Mouse (Mus musculus): ENCODE data around the gene Acot4. TPM values are rescaled to one million over a fixed set of nuclear protein-coding genes. Genes with fewer than 3 reads are reported as not detected.
A peak's percentile ranks its signal among the peaks of the same experiment; 100 is the strongest.
"Not testable (repeated sequence)": the region's sequence is repeated elsewhere in the genome, so short reads cannot be mapped to it uniquely, and the experiment has no call there.

The Acot4 gene
- polyA plus RNA-seq, 1 experiment from 2014 or later = 0.23 TPM

- ATAC-seq (ENCODE audit: low FRiP score, low read depth) = no peak
- no peak overlapping the region for H3K4me2 ChIP-seq (replicated peaks)
- no peaks in the 10 kb centered on the region for H3K9me3 ChIP-seq
- 68% methylated on average over 5 of the region's 5 CpGs for WGBS
- H3K9ac ChIP-seq = no peak overlapping the region
- no peak overlapping the region for H3K4me3 ChIP-seq
- no peak overlapping the region for H3K27ac ChIP-seq
- H3K27me3 ChIP-seq = peaks cover 20% of the 10 kb centered on the region
- H3K36me3 ChIP-seq = no peaks in the 10 kb centered on the region
- no peaks in the 10 kb centered on the region for H3K4me1 ChIP-seq
Observed at GRCm38 (mm10) chr12:84063228-84063627, 25.0 kb downstream of the Acot4 start.

- Histone ChIP-seq H3K36me3 (no peaks in the 10 kb centered on the region), H3K9me3 (no peaks in the 10 kb centered on the region)
Observed at GRCm38 (mm10) chr12:84063833-84064232, 25.7 kb downstream of the Acot4 start.

GRCm38 (mm10) chr12:84064621-84065020, 26.4 kb downstream of the Acot4 start:
- Histone ChIP-seq H3K27ac (no peak overlapping the region), H3K9ac (no peak overlapping the region), H3K4me1 (0 out of 2 replicates have a peak, but pooled peaks cover 2% of the 10 kb centered on the region), H3K4me3 (no peak overlapping the region), H3K9me3 (no peaks in the 10 kb centered on the region), H3K36me3 (no peaks in the 10 kb centered on the region), H3K27me3 (peaks cover 34% of the 10 kb centered on the region), H3K4me2 (replicated peaks) (no peak overlapping the region)
- WGBS = 77% methylated on average over 8 of the region's 8 CpGs
- ATAC-seq (ENCODE audit: low FRiP score, low read depth) = no peak

More at GRCm38 (mm10) chr12:84063833-84064232, 25.7 kb downstream of the Acot4 start:
- H3K27me3 ChIP-seq = peaks cover 26% of the 10 kb centered on the region
- no peak overlapping the region for H3K4me2 ChIP-seq (replicated peaks)
- H3K4me1 ChIP-seq = no peaks in the 10 kb centered on the region
- WGBS = 83% methylated on average over 2 of the region's 2 CpGs
- H3K9ac ChIP-seq = no peak overlapping the region
- no peak overlapping the region for H3K4me3 ChIP-seq
- no peak for ATAC-seq (ENCODE audit: low FRiP score, low read depth)
- no peak overlapping the region for H3K27ac ChIP-seq

- WGBS = 72% methylated on average over 4 of the region's 4 CpGs
- peaks cover 48% of the 10 kb centered on the region for H3K27me3 ChIP-seq
- no peaks in the 10 kb centered on the region for H3K36me3 ChIP-seq
- H3K9ac ChIP-seq = no peak overlapping the region
- ATAC-seq (ENCODE audit: low FRiP score, low read depth) = no peak
- no peak overlapping the region for H3K4me3 ChIP-seq
- no peaks in the 10 kb centered on the region for H3K9me3 ChIP-seq
- H3K4me2 ChIP-seq (replicated peaks) = no peak overlapping the region
- no peak overlapping the region for H3K27ac ChIP-seq
- H3K4me1 ChIP-seq = 0 out of 2 replicates have a peak, but pooled peaks cover 5% of the 10 kb centered on the region
Observed at GRCm38 (mm10) chr12:84067752-84068151, 29.6 kb downstream of the Acot4 start.

- Histone ChIP-seq H3K9ac (no peak overlapping the region), H3K4me3 (no peak overlapping the region), H3K9me3 (no peaks in the 10 kb centered on the region), H3K4me1 (0 out of 2 replicates have a peak, but pooled peaks cover 5% of the 10 kb centered on the region), H3K4me2 (replicated peaks) (no peak overlapping the region), H3K27ac (no peak overlapping the region), H3K36me3 (no peaks in the 10 kb centered on the region), H3K27me3 (peaks cover 48% of the 10 kb centered on the region)
- 59% methylated on average over 8 of the region's 8 CpGs for WGBS
- ATAC-seq (ENCODE audit: low FRiP score, low read depth) = no peak
Observed at GRCm38 (mm10) chr12:84068296-84068695, 30.1 kb downstream of the Acot4 start.

GRCm38 (mm10) chr12:84068986-84069385, 30.8 kb downstream of the Acot4 start, which contains the start of gene Acot5:
TSS of gene Acot5 (plus strand) at chr12:84069325.
- ATAC-seq (ENCODE audit: low FRiP score, low read depth) = no peak
- Histone ChIP-seq H3K9me3 (no peaks in the 10 kb centered on the region), H3K4me3 (peak within 1 kb of the TSS; percentile 44), H3K4me2 (replicated peaks) (peak within 1 kb of the TSS; percentile 74), H3K27me3 (peaks cover 48% of the 10 kb centered on the region), H3K36me3 (no peaks in the 10 kb centered on the region), H3K4me1 (0 out of 2 replicates have a peak, but pooled peaks cover 5% of the 10 kb centered on the region), H3K9ac (peak within 1 kb of the TSS; percentile 55; the same call in 1 of the 2 replicates), H3K27ac (no peak within 1 kb of the TSS)
- WGBS = 47% methylated on average over 9 of the region's 9 CpGs

- H3K36me3 ChIP-seq; H3K9me3 ChIP-seq; H3K27ac ChIP-seq; H3K4me1 ChIP-seq; ATAC-seq (ENCODE audit: low FRiP score, low read depth): not testable (repeated sequence)
- 1% methylated on average over 44 of the region's 52 CpGs for WGBS
- H3K27me3 ChIP-seq = peaks cover 47% of the 10 kb centered on the region
- peak overlapping the region; percentile 74 for H3K4me2 ChIP-seq (replicated peaks)
- peak overlapping the region; percentile 55; the same call in 1 of the 2 replicates for H3K9ac ChIP-seq
- H3K4me3 ChIP-seq = peak overlapping the region; percentile 44
Observed at GRCm38 (mm10) chr12:84069582-84069981, 31.4 kb downstream of the Acot4 start.

- no peak for ATAC-seq (ENCODE audit: low FRiP score, low read depth)
- Histone ChIP-seq H3K4me2 (replicated peaks) (no peak overlapping the region), H3K27me3 (peaks cover 43% of the 10 kb centered on the region), H3K4me3 (no peak overlapping the region), H3K4me1 (0 out of 2 replicates have a peak, but pooled peaks cover 5% of the 10 kb centered on the region), H3K9me3 (no peaks in the 10 kb centered on the region), H3K36me3 (no peaks in the 10 kb centered on the region), H3K9ac (no peak overlapping the region), H3K27ac (no peak overlapping the region)
- 92% methylated on average over 2 of the region's 2 CpGs for WGBS
Observed at GRCm38 (mm10) chr12:84071696-84072095, 33.5 kb downstream of the Acot4 start.

- Histone ChIP-seq H3K9me3 (no peaks in the 10 kb centered on the region), H3K27me3 (no peaks in the 10 kb centered on the region), H3K36me3 (no peaks in the 10 kb centered on the region), H3K4me1 (no peaks in the 10 kb centered on the region), H3K9ac (no peak overlapping the region), H3K4me2 (replicated peaks) (no peak overlapping the region), H3K4me3 (no peak overlapping the region), H3K27ac (no peak overlapping the region)
- WGBS = 87% methylated on average over 4 of the region's 4 CpGs
- ATAC-seq (ENCODE audit: low FRiP score, low read depth) = no peak
Observed at GRCm38 (mm10) chr12:84077371-84077990, 39.3 kb downstream of the Acot4 start.

GRCm38 (mm10) chr12:84083842-84084241, 45.7 kb downstream of the Acot4 start:
- Histone ChIP-seq H3K9ac (no peak overlapping the region), H3K9me3 (no peaks in the 10 kb centered on the region; the same call in 1 of the 2 replicates), H3K36me3 (no peaks in the 10 kb centered on the region), H3K4me1 (no peaks in the 10 kb centered on the region), H3K27ac (no peak overlapping the region), H3K4me2 (replicated peaks) (no peak overlapping the region), H3K27me3 (no peaks in the 10 kb centered on the region), H3K4me3 (no peak overlapping the region)
- no peak for ATAC-seq (ENCODE audit: low FRiP score, low read depth)
- 73% methylated on average over 2 of the region's 2 CpGs for WGBS

- WGBS = 89% methylated on average over 4 of the region's 4 CpGs
- ATAC-seq (ENCODE audit: low FRiP score, low read depth) = no peak
- no peaks in the 10 kb centered on the region for H3K4me1 ChIP-seq
- no peaks in the 10 kb centered on the region for H3K27me3 ChIP-seq
- no peak overlapping the region for H3K4me3 ChIP-seq
- no peak overlapping the region for H3K27ac ChIP-seq
- peaks cover 5% of the 10 kb centered on the region; the same call in 1 of the 2 replicates for H3K9me3 ChIP-seq
- H3K36me3 ChIP-seq = no peaks in the 10 kb centered on the region
- no peak overlapping the region for H3K4me2 ChIP-seq (replicated peaks)
- H3K9ac ChIP-seq = no peak overlapping the region
Observed at GRCm38 (mm10) chr12:84084581-84084980, 46.4 kb downstream of the Acot4 start.

- not testable (repeated sequence) for H3K9ac ChIP-seq; H3K36me3 ChIP-seq; H3K4me1 ChIP-seq; H3K4me2 ChIP-seq (replicated peaks); H3K4me3 ChIP-seq; H3K27me3 ChIP-seq; ATAC-seq (ENCODE audit: low FRiP score, low read depth); H3K27ac ChIP-seq
- peaks cover 46% of the 10 kb centered on the region for H3K9me3 ChIP-seq
- 90% methylated on average over 5 of the region's 5 CpGs for WGBS
Observed at GRCm38 (mm10) chr12:84094666-84095065, 56.5 kb downstream of the Acot4 start.
